Mouse (Mus musculus): ENCODE measurements at regions not wholly inside any gene's neighbourhood (a gene's known extent, or its start where the extent isn't known, plus 50 kb on each side); places are given as distances from the start of the nearest gene placed in this dataset.
"Not testable (repeated sequence)": the region's sequence is repeated elsewhere in the genome, so short reads cannot be mapped to it uniquely, and the experiment has no call there.

DNA sequence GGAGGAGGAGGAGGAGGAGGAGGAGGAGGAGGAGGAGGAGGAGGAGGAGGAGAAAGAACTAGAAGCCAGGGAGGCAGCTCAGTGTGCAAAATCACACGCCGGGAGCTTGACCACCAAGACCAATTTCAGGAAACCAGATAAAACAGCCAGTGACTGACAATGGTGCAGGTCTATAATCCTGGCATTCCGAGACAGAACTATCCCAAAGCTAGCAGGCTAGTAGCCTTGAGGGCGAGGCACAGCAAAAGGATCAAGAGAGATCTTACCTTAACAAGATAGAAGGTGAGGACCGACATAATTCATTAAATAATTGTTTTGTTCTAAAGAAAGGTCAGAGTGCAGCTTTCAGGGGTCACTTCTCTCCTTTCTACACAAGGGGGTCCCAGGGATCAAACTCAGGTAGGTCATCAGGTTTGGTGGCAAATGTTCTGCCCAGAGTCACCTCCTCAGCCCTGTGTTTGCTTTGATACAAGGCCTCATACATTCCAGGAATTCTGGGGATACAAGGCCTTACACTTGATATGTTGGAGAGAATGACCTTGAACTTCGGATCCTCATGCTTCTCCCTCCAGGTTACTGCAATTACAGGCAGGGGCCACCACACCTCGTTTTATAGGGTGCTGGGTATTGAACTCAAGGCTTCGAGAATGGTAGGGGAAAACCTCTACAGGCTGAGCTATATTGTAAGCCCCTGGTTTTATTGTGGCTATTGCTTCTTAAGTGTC, 54.2 kb upstream of the Jarid2 start:
- Histone ChIP-seq H3K36me3 (replicated peaks; ENCODE audit: control insufficient read depth, insufficient read depth, low read length) (no peaks in the 10 kb centered on the region), H3K4me1 (ENCODE audit: control insufficient read depth, insufficient read depth) (no peaks in the 10 kb centered on the region), H3K4me3 (ENCODE audit: low read depth, low read length) (no peak overlapping the region), H3K27ac (ENCODE audit: low read depth) (no peak overlapping the region), H3K9me3 (replicated peaks; ENCODE audit: control insufficient read depth, low read length) (no peaks in the 10 kb centered on the region), H3K4me2 (ENCODE audit: low read depth, low read length) (no peak overlapping the region), H3K27me3 (ENCODE audit: control insufficient read depth, insufficient read depth, low read length) (no peaks in the 10 kb centered on the region), H3K9ac (replicated peaks; ENCODE audit: low read depth, low read length) (no peak overlapping the region)
- no peak for ATAC-seq (ENCODE audit: insufficient read depth, low read depth)
- no peak for DNase-seq (ENCODE audit: low spot score)
- WGBS: 76% methylated on average over 8 of the region's 8 CpGs
- TF ChIP-seq CTCF (IDR thresholded peaks at IDR 0.05; ENCODE audit: low read depth): no peak
- TF ChIP-seq EP300 (IDR thresholded peaks at IDR 0.05; ENCODE audit: low read depth): no peak

DNA sequence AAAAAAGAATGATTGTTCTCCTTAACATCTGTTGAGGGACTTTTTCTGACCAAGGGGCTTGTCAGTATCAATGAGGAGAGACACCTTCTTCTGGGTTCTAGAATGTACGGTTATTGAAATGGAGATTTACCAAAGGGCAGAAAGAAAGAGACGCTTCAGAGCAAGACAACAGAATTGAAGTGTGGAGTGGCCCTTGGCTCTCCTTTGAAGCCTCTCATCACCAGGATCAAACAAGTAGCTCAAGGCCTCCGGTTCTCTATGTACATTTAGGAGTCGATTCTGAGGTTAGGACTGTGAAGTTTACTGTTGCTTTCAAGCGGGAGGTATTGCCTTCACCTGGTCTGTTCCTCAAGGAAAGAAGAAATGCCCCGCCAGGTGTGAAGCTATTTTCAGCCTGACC, 53.2 kb upstream of the Jarid2 start:
- H3K4me3 ChIP-seq (ENCODE audit: low read depth, low read length): no peak overlapping the region
- no peak overlapping the region for H3K27ac ChIP-seq (ENCODE audit: low read depth)
- 90% methylated on average over 6 of the region's 6 CpGs for WGBS
- H3K4me1 ChIP-seq (ENCODE audit: control insufficient read depth, insufficient read depth): no peaks in the 10 kb centered on the region
- ATAC-seq (ENCODE audit: insufficient read depth, low read depth) (no peak), DNase-seq (ENCODE audit: low spot score) (no peak)
- H3K4me2 ChIP-seq (ENCODE audit: low read depth, low read length): no peak overlapping the region
- TF ChIP-seq EP300 (IDR thresholded peaks at IDR 0.05; ENCODE audit: low read depth): no peak
- no peak for TF ChIP-seq CTCF (IDR thresholded peaks at IDR 0.05; ENCODE audit: low read depth)
- H3K9ac ChIP-seq (replicated peaks; ENCODE audit: low read depth, low read length): no peak overlapping the region
- no peaks in the 10 kb centered on the region for H3K27me3 ChIP-seq (ENCODE audit: control insufficient read depth, insufficient read depth, low read length)
- H3K36me3 ChIP-seq (replicated peaks; ENCODE audit: control insufficient read depth, insufficient read depth, low read length): no peaks in the 10 kb centered on the region
- H3K9me3 ChIP-seq (replicated peaks; ENCODE audit: control insufficient read depth, low read length): no peaks in the 10 kb centered on the region

DNA sequence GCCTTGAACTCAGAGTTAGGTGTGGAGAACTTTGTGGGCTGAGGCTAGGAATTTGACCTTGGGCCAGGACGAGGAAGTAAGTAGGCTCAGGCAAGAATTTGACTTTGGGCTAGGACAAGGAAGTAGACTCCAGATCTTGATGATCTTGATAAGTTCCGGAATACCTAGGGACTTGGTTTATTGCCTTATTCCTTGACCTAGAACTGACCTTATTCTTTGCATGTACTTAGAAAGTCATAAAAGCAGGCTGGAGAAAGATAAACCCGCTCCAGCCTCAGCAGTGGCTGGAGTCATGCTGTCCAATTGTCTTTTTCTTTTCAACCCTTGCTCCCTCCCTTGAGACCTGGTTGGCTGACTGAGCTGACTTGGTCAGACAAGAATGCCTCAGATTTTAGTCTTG, 51.2 kb upstream of the Jarid2 start:
- H3K9ac ChIP-seq (replicated peaks; ENCODE audit: low read depth, low read length): no peak overlapping the region
- H3K27me3 ChIP-seq (ENCODE audit: control insufficient read depth, insufficient read depth, low read length): no peaks in the 10 kb centered on the region
- ATAC-seq (ENCODE audit: insufficient read depth, low read depth) (no peak), DNase-seq (ENCODE audit: low spot score) (no peak)
- H3K36me3 ChIP-seq (replicated peaks; ENCODE audit: control insufficient read depth, insufficient read depth, low read length): no peaks in the 10 kb centered on the region
- no peak overlapping the region for H3K4me3 ChIP-seq (ENCODE audit: low read depth, low read length)
- TF ChIP-seq CTCF (IDR thresholded peaks at IDR 0.05; ENCODE audit: low read depth) (no peak), EP300 (IDR thresholded peaks at IDR 0.05; ENCODE audit: low read depth) (no peak)
- no peak overlapping the region for H3K4me2 ChIP-seq (ENCODE audit: low read depth, low read length)
- H3K9me3 ChIP-seq (replicated peaks; ENCODE audit: control insufficient read depth, low read length): no peaks in the 10 kb centered on the region
- no peak overlapping the region for H3K27ac ChIP-seq (ENCODE audit: low read depth)
- H3K4me1 ChIP-seq (ENCODE audit: control insufficient read depth, insufficient read depth): no peaks in the 10 kb centered on the region
- 82% methylated on average over 3 of the region's 3 CpGs for WGBS

DNA sequence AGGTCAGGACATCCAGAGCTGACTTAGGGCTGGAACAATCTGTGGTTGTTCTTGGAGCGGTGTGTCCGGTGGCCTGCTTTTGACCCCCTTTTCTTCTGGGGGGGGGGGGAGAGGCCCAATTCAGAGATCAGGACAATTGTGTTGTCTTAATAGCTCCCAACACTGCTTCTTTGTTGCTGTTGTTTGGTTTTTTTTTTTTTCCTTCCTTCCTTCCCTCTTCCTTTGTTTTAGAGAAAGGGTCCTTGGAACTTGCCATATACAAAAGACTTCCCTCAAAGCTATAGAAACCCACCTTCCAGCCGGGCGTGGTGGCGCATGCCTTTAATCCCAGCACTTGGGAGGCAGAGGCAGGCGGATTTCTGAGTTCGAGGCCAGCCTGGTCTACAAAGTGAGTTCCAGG, 49.8 kb upstream of the Jarid2 start:
- H3K9ac ChIP-seq (replicated peaks; ENCODE audit: low read depth, low read length): not testable (repeated sequence)
- 96% methylated on average over 5 of the region's 7 CpGs for WGBS

More for the DNA sequence above, 49.8 kb upstream of the Jarid2 start:
- ATAC-seq (ENCODE audit: insufficient read depth, low read depth); H3K27ac ChIP-seq (ENCODE audit: low read depth); H3K4me1 ChIP-seq (ENCODE audit: control insufficient read depth, insufficient read depth); H3K4me2 ChIP-seq (ENCODE audit: low read depth, low read length); H3K36me3 ChIP-seq (replicated peaks; ENCODE audit: control insufficient read depth, insufficient read depth, low read length); DNase-seq (ENCODE audit: low spot score); H3K9me3 ChIP-seq (replicated peaks; ENCODE audit: control insufficient read depth, low read length); H3K27me3 ChIP-seq (ENCODE audit: control insufficient read depth, insufficient read depth, low read length); H3K4me3 ChIP-seq (ENCODE audit: low read depth, low read length): not testable (repeated sequence)

Measured in heart, postnatal 0 days (tissue).